Mouse (Mus musculus) midbrain, postnatal 0 days (tissue): ENCODE results near the gene Spata13. TPM values are rescaled to one million over a fixed set of nuclear protein-coding genes. Genes with fewer than 3 reads are reported as not detected.

Source experiments
- ATAC-seq: fragments of 200-750 bp; cut with Nextera tagmentation; 2 replicates; pipeline ENCODE4 v1.8.0; 2017; ENCODE audit warnings: moderate number of reproducible peaks, mild to moderate bottlenecking, moderate TSS enrichment, moderate library complexity; ENCODE audit not compliant: low FRiP score
- DNase-seq: peaks from one replicate; pipeline ENCODE4 v3.0.0-alpha.2; 2015; ENCODE audit warnings: low spot score
- H3K27ac ChIP-seq: fragments of 300-500 bp; sonication (generic); 2 replicates; pipeline ENCODE4 v1.5.1; 2014; ENCODE audit warnings: low read depth, mild to moderate bottlenecking, low read length, mixed read lengths
- H3K27me3 ChIP-seq: fragments of 300-500 bp; sonication (generic); 2 replicates; pipeline ENCODE4 v1.6.1; 2014; ENCODE audit warnings: low read length, control low read depth, mixed read lengths; ENCODE audit not compliant: insufficient read depth
- H3K36me3 ChIP-seq: fragments of 300-500 bp; sonication (generic); 2 replicates; pipeline ENCODE4 v1.6.1; 2014; ENCODE audit warnings: low read length, control low read depth, mixed read lengths; ENCODE audit not compliant: insufficient read depth
- H3K4me1 ChIP-seq: fragments of 300-500 bp; sonication (generic); 2 replicates; pipeline ENCODE4 v1.6.1; 2014; ENCODE audit warnings: mild to moderate bottlenecking, control low read depth, antibody characterized with exemption, low read length, mixed read lengths; ENCODE audit not compliant: insufficient read depth
- H3K4me2 ChIP-seq: fragments of 300-500 bp; sonication (generic); 2 replicates; pipeline ENCODE4 v1.6.1; 2014; ENCODE audit warnings: low read depth, mild to moderate bottlenecking, low read length, mixed read lengths; ENCODE audit not compliant: poor library complexity, severe bottlenecking
- H3K4me3 ChIP-seq: fragments of 300-500 bp; sonication (generic); 2 replicates; pipeline ENCODE4 v1.5.1; 2014; ENCODE audit warnings: low read depth, mild to moderate bottlenecking, low read length, moderate library complexity
- H3K9ac ChIP-seq: fragments of 300-500 bp; sonication (generic); replicated peaks from 2 replicates; pipeline ENCODE4 v1.6.1; 2014; ENCODE audit warnings: mild to moderate bottlenecking, low read length, moderate library complexity, mixed read lengths; ENCODE audit not compliant: poor library complexity, severe bottlenecking
- H3K9me3 ChIP-seq: fragments of 300-500 bp; sonication (generic); 2 replicates; pipeline ENCODE4 v1.6.1; 2016; ENCODE audit warnings: low read length, control low read depth
- CTCF ChIP-seq: IDR thresholded peaks from 2 replicates; pipeline ENCODE4 v1.5.1; 2016; ENCODE audit warnings: antibody characterized with exemption, mild to moderate bottlenecking
- WGBS: fragments of 180-500 bp; shearing (Covaris S2); extraction: QIAGEN DNeasy Blood & Tissue Kit; methylation state at CpG from one replicate; pipeline ENCODE4 v1.1.7; 2014; 5-methylcytosine and 5-hydroxymethylcytosine counted together
- polyA plus RNA-seq: library from polyadenylated mRNA; unstranded; fragments of >200 nt; fragmentation: Nextera tagmentation; extraction: Ambion mirVana; gene quantifications from 2 replicates; pipeline ENCODE4 v1.2.1, GENCODE M21; 2015
- total RNA-seq: library from RNA; depleted of rRNA; stranded (reverse); fragments of >200 nt; gene quantifications from 2 replicates; pipeline ENCODE4 v1.2.3, GENCODE M21; 2014

The Spata13 gene
- total and polyA plus RNA-seq, 2 experiments from 2014 or later = 12.4 to 33.0 TPM

GRCm38 (mm10) chr14:60653977-60654376, 20.2 kb downstream of the Spata13 start:
- Histone ChIP-seq H3K27me3 (no peaks in the 10 kb centered on the region), H3K27ac (no peak overlapping the region), H3K9me3 (no peaks in the 10 kb centered on the region), H3K4me2 (no peak overlapping the region), H3K4me1 (no peaks in the 10 kb centered on the region), H3K36me3 (no peaks in the 10 kb centered on the region), H3K9ac (no peak overlapping the region), H3K4me3 (no peak overlapping the region)
- no peak for TF ChIP-seq CTCF
- ATAC-seq (no peak), DNase-seq (no peak)
- whole genome bisulfite sequencing = 70% methylated on average over 5 of the region's 5 CpGs

GRCm38 (mm10) chr14:60654708-60655107, 20.9 kb downstream of the Spata13 start:
- whole genome bisulfite sequencing = 84% methylated on average over 11 of the region's 11 CpGs
- Histone ChIP-seq H3K27ac (no peak overlapping the region), H3K4me3 (no peak overlapping the region), H3K9me3 (no peaks in the 10 kb centered on the region), H3K4me2 (no peak overlapping the region), H3K36me3 (no peaks in the 10 kb centered on the region), H3K9ac (no peak overlapping the region), H3K4me1 (no peaks in the 10 kb centered on the region), H3K27me3 (no peaks in the 10 kb centered on the region)
- DNase-seq (no peak), ATAC-seq (no peak)
- TF ChIP-seq CTCF = no peak

DNA sequence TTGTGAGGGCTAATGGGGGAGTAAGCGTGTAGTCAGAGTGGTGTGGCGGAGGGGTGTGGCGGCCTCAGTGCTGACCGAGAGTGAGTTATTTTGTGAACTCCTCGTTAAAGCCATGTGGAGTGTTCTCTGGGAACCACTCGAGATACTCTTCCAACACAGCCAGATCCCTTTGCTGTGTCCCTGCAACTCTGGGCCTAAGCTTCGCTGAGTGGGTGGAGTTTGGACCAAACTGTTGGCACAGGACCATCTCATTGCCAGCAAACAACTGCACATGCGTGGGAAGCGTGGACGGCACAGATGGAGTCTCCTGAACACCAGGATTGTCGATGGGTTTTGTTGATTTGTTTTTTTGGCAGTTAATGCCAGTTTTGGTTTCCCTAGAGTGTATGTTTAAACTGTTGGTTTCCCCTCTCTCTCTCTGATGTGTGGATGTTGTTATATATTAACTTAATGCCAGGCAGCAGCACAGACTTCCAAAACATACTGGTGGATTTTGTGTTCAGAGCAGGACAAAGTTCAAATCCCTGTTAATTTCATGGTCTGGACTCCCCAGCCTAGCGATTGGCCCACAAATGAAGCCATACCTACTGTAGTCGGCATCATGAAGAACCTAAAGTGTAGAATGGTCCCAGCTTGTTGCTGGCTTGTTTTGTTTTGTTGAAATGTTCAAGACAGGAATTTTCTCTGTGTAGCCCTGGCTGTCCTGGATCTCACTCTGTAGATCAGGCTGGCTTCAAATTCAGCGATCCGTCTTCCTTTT, 22.3 kb downstream of the Spata13 start:
- Histone ChIP-seq H3K9me3 (no peaks in the 10 kb centered on the region), H3K4me1 (no peaks in the 10 kb centered on the region), H3K27me3 (no peaks in the 10 kb centered on the region), H3K4me2 (no peak overlapping the region), H3K36me3 (no peaks in the 10 kb centered on the region), H3K9ac (no peak overlapping the region), H3K27ac (no peak overlapping the region), H3K4me3 (no peak overlapping the region)
- no peak for TF ChIP-seq CTCF
- DNase-seq (peak; percentile 80), ATAC-seq (no peak)
- WGBS = 75% methylated on average over 15 of the region's 15 CpGs

- H3K9me3 ChIP-seq = no peaks in the 10 kb centered on the region
- H3K4me2 ChIP-seq = no peak overlapping the region
- H3K27me3 ChIP-seq = no peaks in the 10 kb centered on the region
- H3K27ac ChIP-seq = no peak overlapping the region
- H3K4me3 ChIP-seq = no peak overlapping the region
- WGBS = 88% methylated on average over 11 of the region's 11 CpGs
- ATAC-seq = no peak
- no peaks in the 10 kb centered on the region for H3K4me1 ChIP-seq
- DNase-seq = no peak
- no peak overlapping the region for H3K9ac ChIP-seq
- TF ChIP-seq CTCF = no peak
- no peaks in the 10 kb centered on the region for H3K36me3 ChIP-seq
Observed at GRCm38 (mm10) chr14:60656701-60657085, 22.9 kb downstream of the Spata13 start.

DNA sequence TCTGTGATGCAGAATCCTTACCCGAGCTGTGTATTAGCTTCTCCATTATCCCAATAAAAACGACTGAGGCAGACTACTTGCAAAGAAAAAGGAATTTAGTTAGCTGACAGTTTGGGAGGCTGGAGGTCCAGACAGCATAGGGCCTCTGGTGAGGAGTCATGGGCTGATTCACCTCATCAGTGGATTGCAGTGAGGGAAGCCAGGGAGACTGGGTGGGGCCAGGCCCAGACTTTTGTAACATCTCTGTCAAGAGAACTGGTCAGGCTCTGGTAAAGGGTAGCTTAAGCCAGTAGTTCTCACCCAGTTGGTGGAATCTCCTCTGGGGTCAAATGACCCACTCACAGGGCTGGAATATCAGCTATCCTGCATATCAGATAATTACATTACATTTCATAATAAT, 24.1 kb downstream of the Spata13 start:
- H3K4me1 ChIP-seq = no peaks in the 10 kb centered on the region
- H3K4me2 ChIP-seq = no peak overlapping the region
- 78% methylated on average over 2 of the region's 2 CpGs for WGBS
- ATAC-seq = no peak
- no peak for TF ChIP-seq CTCF
- DNase-seq = no peak
- no peak overlapping the region for H3K27ac ChIP-seq
- H3K36me3 ChIP-seq = no peaks in the 10 kb centered on the region
- no peaks in the 10 kb centered on the region for H3K9me3 ChIP-seq
- no peak overlapping the region for H3K4me3 ChIP-seq
- no peak overlapping the region for H3K9ac ChIP-seq
- H3K27me3 ChIP-seq = no peaks in the 10 kb centered on the region

- no peaks in the 10 kb centered on the region for H3K27me3 ChIP-seq
- 90% methylated on average over 8 of the region's 8 CpGs for WGBS
- H3K4me3 ChIP-seq = no peak overlapping the region
- H3K36me3 ChIP-seq = no peaks in the 10 kb centered on the region
- H3K27ac ChIP-seq = no peak overlapping the region
- H3K4me1 ChIP-seq = peaks cover 1% of the 10 kb centered on the region; the same call in 1 of the 2 replicates
- DNase-seq = peak; percentile 69
- no peak for ATAC-seq
- H3K9ac ChIP-seq = no peak overlapping the region
- TF ChIP-seq CTCF = no peak
- H3K4me2 ChIP-seq = no peak overlapping the region
- no peaks in the 10 kb centered on the region for H3K9me3 ChIP-seq
Observed at GRCm38 (mm10) chr14:60659498-60659897, 25.7 kb downstream of the Spata13 start.
